Mouse (Mus musculus): Measurements from ENCODE around the gene Rabac1. TPM values are rescaled to one million over a fixed set of nuclear protein-coding genes. Genes with fewer than 3 reads are reported as not detected.

Rabac1 gene
- polyA plus RNA-seq, 2 experiments, result 185 to 230 TPM

DNA sequence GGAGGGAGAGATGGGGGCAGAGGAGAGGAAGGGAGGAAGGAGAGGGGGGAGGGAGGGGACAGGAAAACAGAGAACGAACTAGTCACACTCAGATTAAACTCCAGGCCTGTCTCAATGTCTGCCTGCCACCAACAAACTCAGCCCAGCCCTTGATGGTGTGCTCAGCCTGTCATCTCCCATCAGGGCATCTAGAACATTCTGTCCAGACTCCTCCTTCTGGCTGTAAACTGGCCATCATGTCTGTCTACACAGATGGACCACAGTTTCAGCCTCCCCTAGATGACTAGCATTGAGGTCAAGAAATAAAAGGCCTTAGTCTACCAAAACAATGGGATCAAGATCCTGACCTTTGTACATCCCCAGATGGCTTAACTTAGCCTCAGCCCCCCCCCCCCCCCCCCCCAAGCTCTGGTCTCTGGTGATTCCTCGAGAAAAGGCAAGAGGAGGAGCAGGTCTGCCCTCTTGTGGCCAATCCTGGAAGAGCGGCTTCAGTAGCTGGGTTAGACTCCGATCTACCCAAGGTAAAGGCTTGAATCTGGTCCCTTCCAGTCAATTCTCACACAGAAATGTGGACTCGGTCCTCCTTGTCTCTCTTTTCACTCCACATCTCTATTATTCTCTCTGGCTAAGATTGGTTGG is 7.5 kb downstream of the Rabac1 start:
- H3K36me3 ChIP-seq (ENCODE audit: control insufficient read depth, insufficient read depth, low read length), result peaks cover 6% of the 10 kb centered on the region; the same call in 1 of the 2 replicates
- 10% methylated on average over 5 of the region's 5 CpGs for WGBS
- ATAC-seq (ENCODE audit: low FRiP score, low read depth), result no peak

DNA sequence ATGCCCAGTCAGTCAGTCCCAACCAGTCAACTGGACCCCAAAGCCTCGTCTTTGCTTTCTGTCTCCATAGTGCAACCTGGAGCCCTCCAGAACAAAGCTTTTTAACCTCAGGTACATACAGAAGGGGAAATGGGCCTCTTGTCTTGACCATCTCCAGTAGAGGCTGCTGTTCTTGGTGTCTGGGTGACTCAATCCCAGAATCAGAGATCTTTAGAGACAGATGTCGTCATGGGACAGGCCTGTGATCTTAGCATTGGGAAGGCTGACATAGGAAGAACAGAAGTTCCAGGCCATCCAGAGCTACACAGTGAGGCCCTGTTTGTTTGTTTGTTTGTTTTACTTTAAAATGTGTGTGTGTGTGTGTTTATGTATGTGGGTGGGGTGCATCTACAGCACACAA is 8.3 kb downstream of the Rabac1 start:
- Histone ChIP-seq H3K4me2 (replicated peaks; ENCODE audit: low read depth, low read length, severe bottlenecking) (no peak overlapping the region), H3K27ac (replicated peaks; ENCODE audit: low read depth, low read length) (no peak overlapping the region), H3K27me3 (ENCODE audit: control insufficient read depth, insufficient read depth, low read length) (no peaks in the 10 kb centered on the region), H3K4me3 (replicated peaks; ENCODE audit: low read length) (no peak overlapping the region), H3K9ac (ENCODE audit: low read depth, low read length, severe bottlenecking) (no peak overlapping the region), H3K4me1 (ENCODE audit: control insufficient read depth, insufficient read depth, low read length) (no peaks in the 10 kb centered on the region), H3K36me3 (ENCODE audit: control insufficient read depth, insufficient read depth, low read length) (no peaks in the 10 kb centered on the region; the same call in 1 of the 2 replicates), H3K9me3 (ENCODE audit: control insufficient read depth, low read length) (no peaks in the 10 kb centered on the region)
- no peak for TF ChIP-seq POLR2A (IDR thresholded peaks at IDR 0.05; ENCODE audit: borderline replicate concordance, extremely low read depth, insufficient read depth, insufficient read length)
- WGBS, result 80% methylated on average over 2 of the region's 2 CpGs
- ATAC-seq (ENCODE audit: low FRiP score, low read depth) (no peak), DNase-seq (ENCODE audit: low spot score) (no peak)

More for the DNA sequence above, 7.5 kb downstream of the Rabac1 start:
- H3K9me3 ChIP-seq (ENCODE audit: control insufficient read depth, low read length), result no peaks in the 10 kb centered on the region
- H3K9ac ChIP-seq (ENCODE audit: low read depth, low read length, severe bottlenecking), result no peak overlapping the region
- H3K27ac ChIP-seq (replicated peaks; ENCODE audit: low read depth, low read length), result no peak overlapping the region
- DNase-seq (ENCODE audit: low spot score), result peak; percentile 80
- H3K4me3 ChIP-seq (replicated peaks; ENCODE audit: low read length), result no peak overlapping the region
- H3K27me3 ChIP-seq (ENCODE audit: control insufficient read depth, insufficient read depth, low read length), result no peaks in the 10 kb centered on the region
- no peak for TF ChIP-seq POLR2A (IDR thresholded peaks at IDR 0.05; ENCODE audit: borderline replicate concordance, extremely low read depth, insufficient read depth, insufficient read length)
- no peak overlapping the region for H3K4me2 ChIP-seq (replicated peaks; ENCODE audit: low read depth, low read length, severe bottlenecking)
- H3K4me1 ChIP-seq (ENCODE audit: control insufficient read depth, insufficient read depth, low read length), result no peaks in the 10 kb centered on the region

DNA sequence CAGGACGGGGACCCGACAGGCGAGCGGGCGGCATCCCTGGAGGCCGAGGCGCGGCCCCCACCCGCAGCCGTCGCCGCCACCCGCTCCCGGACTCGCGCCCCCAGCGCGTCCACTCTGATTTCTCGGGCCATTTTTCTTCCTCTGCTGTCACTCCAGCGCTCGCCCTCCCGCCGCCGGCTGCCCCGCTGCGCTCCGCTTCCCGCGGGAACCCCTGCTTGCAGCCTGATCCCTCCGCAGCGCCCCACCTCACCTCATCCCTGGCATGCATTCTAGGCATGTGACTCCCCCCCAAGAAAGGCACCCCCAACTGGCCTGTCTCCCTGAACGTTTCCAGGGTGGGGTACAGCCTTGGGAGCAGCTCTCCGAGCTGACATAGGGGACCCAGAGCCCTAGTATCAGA is 17.3 kb downstream of the Rabac1 start:
- TF ChIP-seq POLR2A (IDR thresholded peaks at IDR 0.05; ENCODE audit: borderline replicate concordance, extremely low read depth, insufficient read depth, insufficient read length), result no peak
- no peak for DNase-seq (ENCODE audit: low spot score)
- Histone ChIP-seq H3K9me3 (ENCODE audit: control insufficient read depth, low read length) (no peaks in the 10 kb centered on the region), H3K27ac (replicated peaks; ENCODE audit: low read depth, low read length) (no peak overlapping the region), H3K9ac (ENCODE audit: low read depth, low read length, severe bottlenecking) (peak overlapping the region; percentile 61), H3K4me1 (ENCODE audit: control insufficient read depth, insufficient read depth, low read length) (no peaks in the 10 kb centered on the region; the same call in 1 of the 2 replicates), H3K4me3 (replicated peaks; ENCODE audit: low read length) (peak overlapping the region; percentile 42), H3K36me3 (ENCODE audit: control insufficient read depth, insufficient read depth, low read length) (no peaks in the 10 kb centered on the region), H3K4me2 (replicated peaks; ENCODE audit: low read depth, low read length, severe bottlenecking) (peak overlapping the region; percentile 63), H3K27me3 (ENCODE audit: control insufficient read depth, insufficient read depth, low read length) (peaks cover 69% of the 10 kb centered on the region)
- 2% methylated on average over 12 of the region's 33 CpGs for WGBS
- ATAC-seq (ENCODE audit: low FRiP score, low read depth), result no peak

DNA sequence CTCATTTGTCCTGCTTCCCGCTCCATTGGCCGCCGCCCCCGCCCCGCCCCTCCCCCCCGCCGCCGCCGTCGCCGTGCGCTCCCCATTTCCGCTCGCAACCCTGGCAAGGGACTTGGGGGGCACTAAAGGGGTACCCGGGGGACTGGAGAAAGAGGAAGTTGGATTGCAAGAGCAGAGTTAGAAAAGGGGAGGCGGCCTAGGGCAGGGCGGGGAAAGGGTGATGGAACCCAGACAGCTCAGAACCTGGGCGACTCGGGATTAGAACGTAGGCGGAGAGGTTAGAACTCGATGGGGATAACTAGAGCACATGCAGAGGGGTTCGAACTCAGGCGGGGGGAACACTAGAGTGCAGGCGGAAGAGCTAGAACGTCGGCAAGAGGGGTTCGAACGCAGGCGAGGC is 18.1 kb downstream of the Rabac1 start:
- WGBS, result 1% methylated on average over 24 of the region's 30 CpGs
- Histone ChIP-seq H3K36me3 (ENCODE audit: control insufficient read depth, insufficient read depth, low read length) (no peaks in the 10 kb centered on the region), H3K4me2 (replicated peaks; ENCODE audit: low read depth, low read length, severe bottlenecking) (peak overlapping the region; percentile 63), H3K9me3 (ENCODE audit: control insufficient read depth, low read length) (no peaks in the 10 kb centered on the region), H3K4me1 (ENCODE audit: control insufficient read depth, insufficient read depth, low read length) (no peaks in the 10 kb centered on the region; the same call in 1 of the 2 replicates), H3K27me3 (ENCODE audit: control insufficient read depth, insufficient read depth, low read length) (peaks cover 76% of the 10 kb centered on the region), H3K4me3 (replicated peaks; ENCODE audit: low read length) (peak overlapping the region; percentile 42), H3K9ac (ENCODE audit: low read depth, low read length, severe bottlenecking) (peak overlapping the region; percentile 61), H3K27ac (replicated peaks; ENCODE audit: low read depth, low read length) (no peak overlapping the region)
- DNase-seq (ENCODE audit: low spot score) (peak; percentile 10), ATAC-seq (ENCODE audit: low FRiP score, low read depth) (no peak; the same call in 1 of the 2 replicates)
- no peak for TF ChIP-seq POLR2A (IDR thresholded peaks at IDR 0.05; ENCODE audit: borderline replicate concordance, extremely low read depth, insufficient read depth, insufficient read length)

DNA sequence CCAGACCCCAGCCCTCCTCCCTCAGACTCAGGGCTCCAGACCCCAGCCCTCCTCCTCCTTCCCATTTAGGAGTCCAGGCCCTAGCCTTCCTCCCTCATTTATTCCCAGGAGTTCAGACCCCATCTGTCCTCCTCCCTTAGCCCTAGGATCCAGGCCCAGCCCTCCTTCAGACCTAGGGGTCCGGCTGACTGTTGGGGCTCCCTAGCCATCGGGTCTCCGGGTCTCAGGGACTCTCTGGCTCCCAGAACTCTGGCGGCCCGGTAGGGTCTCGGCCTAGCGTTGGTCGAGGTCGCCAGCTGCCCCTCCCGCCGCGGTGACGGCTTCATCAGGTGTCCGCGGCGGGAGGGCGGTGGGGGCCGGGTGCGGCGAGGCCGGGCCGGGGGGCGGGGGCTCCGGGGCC is 18.6 kb downstream of the Rabac1 start:
- H3K9me3 ChIP-seq (ENCODE audit: control insufficient read depth, low read length), result no peaks in the 10 kb centered on the region
- peak overlapping the region; percentile 61 for H3K9ac ChIP-seq (ENCODE audit: low read depth, low read length, severe bottlenecking)
- WGBS, result 5% methylated on average over 14 of the region's 24 CpGs
- no peaks in the 10 kb centered on the region; the same call in 1 of the 2 replicates for H3K4me1 ChIP-seq (ENCODE audit: control insufficient read depth, insufficient read depth, low read length)
- no peak; the same call in 1 of the 2 replicates for ATAC-seq (ENCODE audit: low FRiP score, low read depth)
- TF ChIP-seq POLR2A (IDR thresholded peaks at IDR 0.05; ENCODE audit: borderline replicate concordance, extremely low read depth, insufficient read depth, insufficient read length), result no peak
- peak overlapping the region; percentile 63 for H3K4me2 ChIP-seq (replicated peaks; ENCODE audit: low read depth, low read length, severe bottlenecking)
- no peak overlapping the region for H3K27ac ChIP-seq (replicated peaks; ENCODE audit: low read depth, low read length)
- H3K4me3 ChIP-seq (replicated peaks; ENCODE audit: low read length), result peak overlapping the region; percentile 42
- H3K36me3 ChIP-seq (ENCODE audit: control insufficient read depth, insufficient read depth, low read length), result no peaks in the 10 kb centered on the region
- H3K27me3 ChIP-seq (ENCODE audit: control insufficient read depth, insufficient read depth, low read length), result peaks cover 81% of the 10 kb centered on the region
- DNase-seq (ENCODE audit: low spot score), result no peak
